Mouse (Mus musculus) Muller cell, postnatal 12 days (primary cell): ENCODE data around the gene Syn3.
"Not testable (repeated sequence)": the region's sequence is repeated elsewhere in the genome, so short reads cannot be mapped to it uniquely, and the experiment has no call there.

Experiments
- DNase-seq: peaks from one replicate; pipeline ENCODE4 v3.0.0-alpha.2; 2015; ENCODE audit errors: inconsistent ontology term

Gene Syn3

GRCm38 (mm10) chr10:86056297-86056903 is 442.3 kb downstream of the Syn3 start:
- DNase-seq = no peak

GRCm38 (mm10) chr10:86052818-86053522 is 445.7 kb downstream of the Syn3 start:
- no peak for DNase-seq

- no peak for DNase-seq
These were observed 448.2 kb downstream of the Syn3 start for GRCm38 (mm10) chr10:86050522-86050921.

- no peak for DNase-seq
These were observed 450.9 kb downstream of the Syn3 start for GRCm38 (mm10) chr10:86047786-86048185.

GRCm38 (mm10) chr10:86046371-86046770 is 452.3 kb downstream of the Syn3 start:
- no peak for DNase-seq

- DNase-seq = no peak
These were observed 454.6 kb downstream of the Syn3 start for GRCm38 (mm10) chr10:86044066-86044465.

GRCm38 (mm10) chr10:86043651-86044050 is 455.0 kb downstream of the Syn3 start:
- DNase-seq = no peak

- no peak for DNase-seq
These were observed 464.5 kb downstream of the Syn3 start for GRCm38 (mm10) chr10:86034007-86034728.

- DNase-seq = peak; percentile 52
These were observed 466.2 kb downstream of the Syn3 start for GRCm38 (mm10) chr10:86032517-86032916.

- DNase-seq = no peak
These were observed 468.0 kb downstream of the Syn3 start for GRCm38 (mm10) chr10:86030743-86031142.

GRCm38 (mm10) chr10:86026807-86027206 is 471.9 kb downstream of the Syn3 start:
- not testable (repeated sequence) for DNase-seq

- no peak for DNase-seq
These were observed 472.3 kb downstream of the Syn3 start for GRCm38 (mm10) chr10:86026354-86026753.

- DNase-seq = no peak
These were observed 472.8 kb downstream of the Syn3 start for GRCm38 (mm10) chr10:86025906-86026305.

GRCm38 (mm10) chr10:86023149-86023548 is 475.5 kb downstream of the Syn3 start:
- DNase-seq = no peak

GRCm38 (mm10) chr10:86022474-86022816 is 476.3 kb downstream of the Syn3 start:
- no peak for DNase-seq

GRCm38 (mm10) chr10:86021749-86022473 is 476.8 kb downstream of the Syn3 start, which contains the start of gene Fbxo7:
Gene Fbxo7, plus strand, starts transcription at chr10:86021972.
- DNase-seq = peak; percentile 93

- no peak for DNase-seq
These were observed 477.3 kb downstream of the Syn3 start for GRCm38 (mm10) chr10:86021408-86021748.

- DNase-seq = no peak
These were observed 479.9 kb downstream of the Syn3 start for GRCm38 (mm10) chr10:86018813-86019212.

GRCm38 (mm10) chr10:86017781-86018180 is 480.9 kb downstream of the Syn3 start:
- no peak for DNase-seq

GRCm38 (mm10) chr10:86011781-86012180 is 486.9 kb downstream of the Syn3 start, which contains the start of gene Bpifc:
Gene Bpifc, minus strand, starts transcription at chr10:86011895.
- no peak for DNase-seq

- DNase-seq = peak; percentile 56
These were observed 487.5 kb downstream of the Syn3 start for GRCm38 (mm10) chr10:86011172-86011571.

- no peak for DNase-seq
These were observed 488.1 kb downstream of the Syn3 start for GRCm38 (mm10) chr10:86010636-86011035.
